Mouse (Mus musculus) cortical plate, adult 2 months (tissue): Measurements from ENCODE around the gene Havcr2.

ENCODE experiments used
- CTCF ChIP-seq: fragments of 200-500 bp; IDR thresholded peaks from 2 replicates; pipeline ENCODE4 v1.5.1; 2011; ENCODE audit warnings: mild to moderate bottlenecking, control low read depth, low read length; ENCODE audit not compliant: insufficient read depth; ENCODE audit errors: extremely low read depth
- POLR2A ChIP-seq: fragments of 200-500 bp; IDR thresholded peaks from 2 replicates; pipeline ENCODE4 v1.6.1; 2011; ENCODE audit warnings: mild to moderate bottlenecking, low read length, control low read depth; ENCODE audit not compliant: insufficient read depth; ENCODE audit errors: extremely low read depth

DNA sequence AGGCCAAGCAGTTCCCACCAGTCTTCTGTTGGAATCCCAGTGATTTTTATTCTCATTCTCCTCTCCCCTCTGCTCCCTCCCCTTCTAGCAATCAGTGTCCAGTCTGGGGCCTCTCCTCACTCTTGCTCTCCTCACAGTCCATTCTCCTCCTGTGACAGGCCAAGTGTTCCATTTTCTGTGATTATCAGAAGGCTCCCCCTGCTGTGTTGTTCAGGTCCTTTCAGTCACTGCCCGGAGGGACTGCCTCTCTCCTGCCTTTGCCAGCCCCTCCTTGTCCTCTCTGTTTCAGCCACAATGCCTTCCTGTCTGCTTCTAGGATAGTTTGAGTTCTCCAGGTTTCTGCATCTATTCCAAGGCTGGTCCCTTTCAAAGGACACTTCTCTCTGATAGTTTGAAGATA lies 33.5 kb downstream of the Havcr2 start:
- TF ChIP-seq POLR2A (no peak), CTCF (no peak)
